Mouse (Mus musculus): Measurements from ENCODE around the gene Gm12185. TPM values are rescaled to one million over a fixed set of nuclear protein-coding genes. Genes with fewer than 3 reads are reported as not detected.
"Not testable (repeated sequence)": the region's sequence is repeated elsewhere in the genome, so short reads cannot be mapped to it uniquely, and the experiment has no call there.

The Gm12185 gene
- total and polyA plus RNA-seq, 2 experiments = 0.02 to 0.18 TPM

GRCm38 (mm10) chr11:48933422-48933821, 58.6 kb downstream of the Gm12185 start:
- not testable (repeated sequence) for H3K27me3 ChIP-seq (ENCODE audit: control insufficient read depth, insufficient read depth, low read length); H3K79me2 ChIP-seq (ENCODE audit: control insufficient read depth, insufficient read depth, low read length); H3K4me1 ChIP-seq (ENCODE audit: control insufficient read depth, insufficient read depth, low read length); H3K36me3 ChIP-seq (ENCODE audit: control insufficient read depth, insufficient read depth, low read length); H3K27ac ChIP-seq (replicated peaks; ENCODE audit: insufficient read depth, low read depth, low read length); DNase-seq (ENCODE audit: extremely low read depth, low read depth, low spot score); H3K4me3 ChIP-seq (ENCODE audit: insufficient read depth, low read depth, low read length); H3K9ac ChIP-seq (ENCODE audit: low read depth, low read length)
- WGBS = 89% methylated on average over 1 of the region's 1 CpGs

- not testable (repeated sequence) for DNase-seq (ENCODE audit: extremely low read depth, low read depth, low spot score); H3K27ac ChIP-seq (replicated peaks; ENCODE audit: insufficient read depth, low read depth, low read length); H3K9ac ChIP-seq (ENCODE audit: low read depth, low read length); H3K4me3 ChIP-seq (ENCODE audit: insufficient read depth, low read depth, low read length); H3K79me2 ChIP-seq (ENCODE audit: control insufficient read depth, insufficient read depth, low read length); H3K36me3 ChIP-seq (ENCODE audit: control insufficient read depth, insufficient read depth, low read length); H3K27me3 ChIP-seq (ENCODE audit: control insufficient read depth, insufficient read depth, low read length); H3K4me1 ChIP-seq (ENCODE audit: control insufficient read depth, insufficient read depth, low read length)
- WGBS = 89% methylated on average over 1 of the region's 1 CpGs
These were observed 64.0 kb downstream of the Gm12185 start for GRCm38 (mm10) chr11:48928068-48928467.

- H3K27me3 ChIP-seq (ENCODE audit: control insufficient read depth, insufficient read depth, low read length); H3K36me3 ChIP-seq (ENCODE audit: control insufficient read depth, insufficient read depth, low read length); H3K9ac ChIP-seq (ENCODE audit: low read depth, low read length); H3K27ac ChIP-seq (replicated peaks; ENCODE audit: insufficient read depth, low read depth, low read length); H3K4me1 ChIP-seq (ENCODE audit: control insufficient read depth, insufficient read depth, low read length); DNase-seq (ENCODE audit: extremely low read depth, low read depth, low spot score); H3K79me2 ChIP-seq (ENCODE audit: control insufficient read depth, insufficient read depth, low read length); H3K4me3 ChIP-seq (ENCODE audit: insufficient read depth, low read depth, low read length): not testable (repeated sequence)
These were observed 65.6 kb downstream of the Gm12185 start for GRCm38 (mm10) chr11:48926437-48926836.

GRCm38 (mm10) chr11:48923818-48924217, 68.2 kb downstream of the Gm12185 start:
- not testable (repeated sequence) for H3K79me2 ChIP-seq (ENCODE audit: control insufficient read depth, insufficient read depth, low read length); H3K36me3 ChIP-seq (ENCODE audit: control insufficient read depth, insufficient read depth, low read length); H3K4me3 ChIP-seq (ENCODE audit: insufficient read depth, low read depth, low read length); DNase-seq (ENCODE audit: extremely low read depth, low read depth, low spot score); H3K27me3 ChIP-seq (ENCODE audit: control insufficient read depth, insufficient read depth, low read length); H3K27ac ChIP-seq (replicated peaks; ENCODE audit: insufficient read depth, low read depth, low read length); H3K4me1 ChIP-seq (ENCODE audit: control insufficient read depth, insufficient read depth, low read length); H3K9ac ChIP-seq (ENCODE audit: low read depth, low read length)
- 80% methylated on average over 5 of the region's 5 CpGs for WGBS

- 89% methylated on average over 3 of the region's 3 CpGs for WGBS
These were observed 73.6 kb downstream of the Gm12185 start for GRCm38 (mm10) chr11:48918380-48918779.

GRCm38 (mm10) chr11:48913611-48914010, 78.4 kb downstream of the Gm12185 start:
- TF ChIP-seq POLR2A (IDR thresholded peaks at IDR 0.05; ENCODE audit: extremely low read depth, insufficient read depth, low read length) = no peak
- TF ChIP-seq CTCF (IDR thresholded peaks at IDR 0.05; ENCODE audit: low read depth, low read length) = no peak

More at GRCm38 (mm10) chr11:48918380-48918779, 73.6 kb downstream of the Gm12185 start:
- DNase-seq (ENCODE audit: extremely low read depth, low read depth, low spot score) = no peak
- H3K36me3 ChIP-seq (ENCODE audit: control insufficient read depth, insufficient read depth, low read length) = no peaks in the 10 kb centered on the region
- no peak overlapping the region for H3K27ac ChIP-seq (replicated peaks; ENCODE audit: insufficient read depth, low read depth, low read length)
- H3K79me2 ChIP-seq (ENCODE audit: control insufficient read depth, insufficient read depth, low read length) = no peaks in the 10 kb centered on the region
- peaks cover 4% of the 10 kb centered on the region; the same call in 1 of the 2 replicates for H3K4me1 ChIP-seq (ENCODE audit: control insufficient read depth, insufficient read depth, low read length)
- no peak for TF ChIP-seq POLR2A (IDR thresholded peaks at IDR 0.05; ENCODE audit: extremely low read depth, insufficient read depth, low read length)
- no peak overlapping the region for H3K4me3 ChIP-seq (ENCODE audit: insufficient read depth, low read depth, low read length)
- no peaks in the 10 kb centered on the region for H3K27me3 ChIP-seq (ENCODE audit: control insufficient read depth, insufficient read depth, low read length)
- H3K9ac ChIP-seq (ENCODE audit: low read depth, low read length) = no peak overlapping the region

GRCm38 (mm10) chr11:48908459-48908858, 83.6 kb downstream of the Gm12185 start:
- H3K27ac ChIP-seq (replicated peaks; ENCODE audit: insufficient read depth, low read depth, low read length) = no peak overlapping the region
- H3K9ac ChIP-seq (ENCODE audit: low read depth, low read length) = no peak overlapping the region
- H3K4me1 ChIP-seq (ENCODE audit: control insufficient read depth, insufficient read depth, low read length) = no peaks in the 10 kb centered on the region
- H3K36me3 ChIP-seq (ENCODE audit: control insufficient read depth, insufficient read depth, low read length) = no peaks in the 10 kb centered on the region
- no peaks in the 10 kb centered on the region for H3K27me3 ChIP-seq (ENCODE audit: control insufficient read depth, insufficient read depth, low read length)
- DNase-seq (ENCODE audit: extremely low read depth, low read depth, low spot score) = no peak
- no peak overlapping the region for H3K4me3 ChIP-seq (ENCODE audit: insufficient read depth, low read depth, low read length)
- WGBS = 38% methylated on average over 1 of the region's 1 CpGs
- H3K79me2 ChIP-seq (ENCODE audit: control insufficient read depth, insufficient read depth, low read length) = no peaks in the 10 kb centered on the region
- TF ChIP-seq POLR2A (IDR thresholded peaks at IDR 0.05; ENCODE audit: extremely low read depth, insufficient read depth, low read length) (no peak), CTCF (IDR thresholded peaks at IDR 0.05; ENCODE audit: low read depth, low read length) (no peak)

More at GRCm38 (mm10) chr11:48913611-48914010, 78.4 kb downstream of the Gm12185 start:
- 88% methylated on average over 1 of the region's 1 CpGs for WGBS
- H3K79me2 ChIP-seq (ENCODE audit: control insufficient read depth, insufficient read depth, low read length) = no peaks in the 10 kb centered on the region
- H3K36me3 ChIP-seq (ENCODE audit: control insufficient read depth, insufficient read depth, low read length) = no peaks in the 10 kb centered on the region
- H3K9ac ChIP-seq (ENCODE audit: low read depth, low read length) = no peak overlapping the region
- no peak overlapping the region for H3K27ac ChIP-seq (replicated peaks; ENCODE audit: insufficient read depth, low read depth, low read length)
- H3K4me3 ChIP-seq (ENCODE audit: insufficient read depth, low read depth, low read length) = no peak overlapping the region
- DNase-seq (ENCODE audit: extremely low read depth, low read depth, low spot score) = no peak
- H3K27me3 ChIP-seq (ENCODE audit: control insufficient read depth, insufficient read depth, low read length) = no peaks in the 10 kb centered on the region
- H3K4me1 ChIP-seq (ENCODE audit: control insufficient read depth, insufficient read depth, low read length) = peaks cover 2% of the 10 kb centered on the region; the same call in 1 of the 2 replicates
